In the genomic region with DNA sequence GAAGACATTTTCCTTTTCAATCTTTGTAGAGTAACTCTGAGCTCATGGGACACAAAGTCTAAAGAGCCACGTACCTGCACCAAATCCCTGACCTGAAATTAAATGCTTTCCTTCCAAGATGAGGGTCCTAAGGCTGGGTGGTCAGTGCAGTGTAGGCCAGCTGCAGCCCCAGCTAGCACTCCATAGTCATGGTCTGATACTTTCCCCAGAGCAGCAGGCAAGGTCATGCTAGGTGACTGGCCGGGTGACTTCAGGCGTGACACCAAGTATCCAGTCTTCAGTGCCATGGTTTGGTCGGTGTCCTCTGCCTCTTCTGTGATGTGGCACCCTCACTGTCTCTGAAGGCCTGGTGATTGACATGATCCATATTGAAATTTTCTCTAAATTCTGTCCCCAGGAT, we compare ENCODE assay signal across 28 mouse cellular contexts. TPM values are rescaled to one million over a fixed set of nuclear protein-coding genes. Genes with fewer than 3 reads are reported as not detected.
"Had no signal": no experiment of that assay in that cellular context is flagged by ENCODE, and none has a peak within 500 bp of the region (broad histone marks: within the 10 kb centered on the region; RNA-seq: fewer than 3 reads in every experiment).

No protein-coding gene starts in this region.

- H3K27ac ChIP-seq: embryonic facial prominence, embryonic 10.5 days; embryonic facial prominence, embryonic 12.5 days; embryonic facial prominence, embryonic 13.5 days; embryonic facial prominence, embryonic 15.5 days; forebrain, embryonic 10.5 days; forebrain, embryonic 12.5 days; forebrain, embryonic 13.5 days; forebrain, embryonic 15.5 days; gastrocnemius, adult 2 months had no signal

- H3K36me3 ChIP-seq: embryonic facial prominence, embryonic 10.5 days; embryonic facial prominence, embryonic 12.5 days; embryonic facial prominence, embryonic 13.5 days; embryonic facial prominence, embryonic 15.5 days; forebrain, embryonic 10.5 days; forebrain, embryonic 12.5 days; forebrain, embryonic 15.5 days had no signal

- ATAC-seq: forebrain, embryonic 13.5 days; forebrain, embryonic 14.5 days; forebrain, embryonic 15.5 days; forebrain, embryonic 16.5 days; forebrain, postnatal 0 days had no signal

- H3K9me3 ChIP-seq: embryonic facial prominence, embryonic 13.5 days; embryonic facial prominence, embryonic 15.5 days; forebrain, embryonic 10.5 days; forebrain, embryonic 12.5 days; forebrain, embryonic 13.5 days; forebrain, embryonic 15.5 days had no signal

- H3K27me3 ChIP-seq: embryonic facial prominence, embryonic 12.5 days; embryonic facial prominence, embryonic 13.5 days; embryonic facial prominence, embryonic 15.5 days; forebrain, embryonic 12.5 days; forebrain, embryonic 13.5 days; forebrain, embryonic 15.5 days had no signal

- DNase-seq: cerebellum, adult 2 months; cerebellum, adult 8-10 months; cerebellum, adult 9-10 months; cerebellum, adult 9-11 months; cerebellum, postnatal 10 days; cerebellum, postnatal 14 days; cerebellum, postnatal 25 days; cerebellum, postnatal 36 days; embryo, embryonic 11 days; forebrain, postnatal 0 days; gastrocnemius, adult 2 months; gastrocnemius, postnatal 10 days; gastrocnemius, postnatal 14 days; gastrocnemius, postnatal 25 days; gastrocnemius, postnatal 36 days; heart, adult 11 months; heart, adult 18-20 months had no signal

- H3K9ac ChIP-seq: embryonic facial prominence, embryonic 12.5 days; embryonic facial prominence, embryonic 13.5 days; embryonic facial prominence, embryonic 15.5 days; forebrain, embryonic 12.5 days; forebrain, embryonic 13.5 days; forebrain, embryonic 15.5 days; forebrain, postnatal 0 days had no signal

- H3K4me3 ChIP-seq: embryonic facial prominence, embryonic 10.5 days; embryonic facial prominence, embryonic 12.5 days; embryonic facial prominence, embryonic 13.5 days; embryonic facial prominence, embryonic 15.5 days; erythroblast, embryonic 14.5 days; forebrain, embryonic 10.5 days; forebrain, embryonic 12.5 days; forebrain, embryonic 13.5 days; forebrain, embryonic 15.5 days; gastrocnemius, adult 2 months had no signal

- H3K4me1 ChIP-seq: embryonic facial prominence, embryonic 10.5 days; embryonic facial prominence, embryonic 12.5 days; embryonic facial prominence, embryonic 13.5 days; embryonic facial prominence, embryonic 15.5 days; forebrain, embryonic 10.5 days; forebrain, embryonic 12.5 days; forebrain, embryonic 13.5 days; forebrain, embryonic 15.5 days had no signal

- H3K4me2 ChIP-seq: embryonic facial prominence, embryonic 12.5 days; embryonic facial prominence, embryonic 13.5 days; embryonic facial prominence, embryonic 15.5 days; forebrain, embryonic 12.5 days; forebrain, embryonic 13.5 days; forebrain, embryonic 15.5 days had no signal

RNA-seq across cellular contexts. Expression of a gene that starts 14.3 kb away (rescaled TPM):
- polyA plus RNA-seq: erythroblast, embryonic 14.5 days had no signal
